Mouse (Mus musculus) midbrain, embryonic 16.5 days (tissue): Measurements from ENCODE around the gene Map2k2. TPM values are rescaled to one million over a fixed set of nuclear protein-coding genes. Genes with fewer than 3 reads are reported as not detected.

ENCODE experiments used
- ATAC-seq: fragments of 200-750 bp; cut with Nextera tagmentation; 2 replicates; pipeline ENCODE4 v1.8.0; 2017; ENCODE audit warnings: moderate TSS enrichment
- H3K27ac ChIP-seq: fragments of 300-500 bp; sonication (generic); 2 replicates; pipeline ENCODE4 v1.5.1; 2014; ENCODE audit warnings: mild to moderate bottlenecking, low read length, mixed read lengths
- H3K27me3 ChIP-seq: fragments of 300-500 bp; sonication (generic); 2 replicates; pipeline ENCODE4 v1.6.1; 2014; ENCODE audit warnings: low read depth, low read length, mixed read lengths; ENCODE audit not compliant: control insufficient read depth, insufficient read depth
- H3K36me3 ChIP-seq: fragments of 300-500 bp; sonication (generic); 2 replicates; pipeline ENCODE4 v1.6.1; 2014; ENCODE audit warnings: mild to moderate bottlenecking, low read length, moderate library complexity, mixed read lengths; ENCODE audit not compliant: control insufficient read depth, insufficient read depth
- H3K4me1 ChIP-seq: fragments of 300-500 bp; sonication (generic); 2 replicates; pipeline ENCODE4 v1.6.1; 2014; ENCODE audit warnings: mild to moderate bottlenecking, low read length, mixed read lengths; ENCODE audit not compliant: control insufficient read depth, insufficient read depth
- H3K4me2 ChIP-seq: fragments of 300-500 bp; sonication (generic); 2 replicates; pipeline ENCODE4 v1.6.1; 2014; ENCODE audit warnings: mild to moderate bottlenecking, low read length, mixed read lengths
- H3K4me3 ChIP-seq: fragments of 300-500 bp; sonication (generic); 2 replicates; pipeline ENCODE4 v1.5.1; 2014; ENCODE audit warnings: low read depth, mild to moderate bottlenecking, low read length, moderate library complexity, mixed read lengths
- H3K9ac ChIP-seq: fragments of 300-500 bp; sonication (generic); 2 replicates; pipeline ENCODE4 v1.6.1; 2014; ENCODE audit warnings: low read depth, low read length, mixed read lengths
- H3K9me3 ChIP-seq: fragments of 300-500 bp; sonication (generic); replicated peaks from 2 replicates; pipeline ENCODE4 v1.6.1; 2014; ENCODE audit warnings: mild to moderate bottlenecking, low read length, mixed read lengths; ENCODE audit not compliant: control insufficient read depth, poor library complexity, severe bottlenecking
- WGBS: fragments of 180-500 bp; shearing (Covaris S2); extraction: QIAGEN DNeasy Blood & Tissue Kit; methylation state at CpG from one replicate; pipeline ENCODE4 v1.1.7; 2014; 5-methylcytosine and 5-hydroxymethylcytosine counted together
- microRNA-seq: library from miRNA; unstranded; fragments of <30 nt; microRNA quantifications from one replicate; pipeline ENCODE4, GENCODE M21; 2017
- polyA plus RNA-seq: library from polyadenylated mRNA; unstranded; fragments of >200 nt; fragmentation: Nextera tagmentation; extraction: Ambion mirVana; gene quantifications from 2 replicates; pipeline ENCODE4 v1.2.1, GENCODE M21; 2015

The Map2k2 gene
- polyA plus RNA-seq, 1 experiment from 2014 or later, result 227 TPM

DNA sequence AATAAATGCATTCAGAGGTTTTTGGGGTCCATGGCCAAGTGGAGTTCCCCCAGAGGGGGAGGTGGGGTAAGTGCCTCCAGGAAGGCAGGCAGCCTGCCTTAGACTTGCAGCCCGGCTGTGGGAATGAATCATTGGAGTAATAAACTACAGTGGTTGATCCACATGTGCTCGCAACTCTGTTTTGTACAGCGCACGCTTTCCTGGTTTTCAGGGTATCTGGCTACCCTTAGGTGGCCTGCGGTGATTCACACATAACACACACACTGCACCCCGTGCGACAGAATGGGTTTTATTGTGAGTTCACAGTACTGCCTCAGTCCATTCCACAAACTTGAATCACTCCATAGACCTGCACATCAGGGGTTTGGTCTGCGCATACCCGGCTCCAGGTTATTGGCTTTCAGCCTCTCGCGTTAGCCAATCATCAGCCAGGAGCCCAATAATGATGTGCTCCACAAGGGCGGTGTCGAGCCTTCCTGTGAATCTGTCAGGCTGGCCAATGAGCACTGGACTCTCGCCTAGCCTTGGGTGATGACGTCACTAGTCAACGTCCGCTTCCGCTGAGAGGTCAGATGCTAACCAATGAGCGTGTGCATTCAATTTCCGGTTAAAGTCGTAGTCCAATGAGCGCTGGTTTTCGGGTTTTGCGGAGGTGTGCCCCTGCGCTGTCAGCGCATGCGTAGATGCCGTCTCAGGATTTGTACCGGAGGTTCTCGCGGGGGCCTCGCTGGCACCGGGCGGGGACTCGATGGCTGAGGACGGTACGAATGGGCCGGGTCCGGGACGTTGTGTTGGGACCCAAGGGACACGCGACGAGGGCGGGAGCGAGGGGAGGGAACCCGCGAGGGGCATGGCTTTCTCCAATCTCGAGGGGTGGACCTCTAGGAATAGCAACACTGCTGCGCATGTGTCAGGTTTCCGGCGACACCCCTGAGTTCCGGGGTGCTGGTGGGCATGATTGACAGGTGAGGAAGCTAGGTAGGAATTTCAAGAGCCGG lies 76.9 kb downstream of the Map2k2 start, which contains the start of gene Dapk3:
TSS of gene Dapk3 (plus strand) at position 670 of the 998 bp plus-strand sequence.
- Histone ChIP-seq H3K9me3 (no peaks in the 10 kb centered on the region), H3K27me3 (no peaks in the 10 kb centered on the region), H3K4me1 (peaks cover 18% of the 10 kb centered on the region), H3K9ac (peak within 1 kb of the TSS; percentile 72), H3K27ac (peak within 1 kb of the TSS; percentile 88), H3K4me3 (peak within 1 kb of the TSS; percentile 51), H3K4me2 (peak within 1 kb of the TSS; percentile 64), H3K36me3 (peaks cover 49% of the 10 kb centered on the region)
- 6% methylated on average over 51 of the region's 53 CpGs for WGBS
- peak; percentile 94 for ATAC-seq

Small RNA genes within 50 kb of the gene (microRNA-seq; reads per million reads assigned to microRNA genes)
- gene Mir5615-1 (not detected), gene Mir5615-2 (not detected)

Other genes starting within 250 kb of the Map2k2 start
- gene Tmprss9, start 234.1 kb upstream of the Map2k2 start, polyA plus RNA-seq, result 0.10 and 0.16 TPM in 2 replicates
- 297 and 316 TPM in 2 replicates for gene Timm13, start 204.9 kb upstream of the Map2k2 start, polyA plus RNA-seq
- gene Lmnb2, start 187.7 kb upstream of the Map2k2 start, polyA plus RNA-seq, result 40.4 and 45.5 TPM in 2 replicates
- gene Gadd45b, start 175.8 kb upstream of the Map2k2 start, polyA plus RNA-seq, result 6.4 and 7.1 TPM in 2 replicates
- 21.5 and 25.6 TPM in 2 replicates for gene Gng7, start 91.0 kb upstream of the Map2k2 start, polyA plus RNA-seq
- gene Diras1, start 80.3 kb upstream of the Map2k2 start, polyA plus RNA-seq, result 71.7 and 88.1 TPM in 2 replicates
- gene Slc39a3, start 68.5 kb upstream of the Map2k2 start, polyA plus RNA-seq, result 52.8 and 55.7 TPM in 2 replicates
- gene Sgta, start 45.7 kb upstream of the Map2k2 start, polyA plus RNA-seq, result 324 and 340 TPM in 2 replicates
- 47.3 and 51.6 TPM in 2 replicates for gene Thop1, start 35.9 kb upstream of the Map2k2 start, polyA plus RNA-seq
- gene Creb3l3, start 7.0 kb upstream of the Map2k2 start, polyA plus RNA-seq, result 0.24 and 0.33 TPM in 2 replicates
- 11.3 and 12.6 TPM in 2 replicates for gene Zbtb7a, start 29.3 kb downstream of the Map2k2 start, polyA plus RNA-seq
- 49.7 and 52.2 TPM in 2 replicates for gene Pias4, start 62.0 kb downstream of the Map2k2 start, polyA plus RNA-seq
- 535 and 543 TPM in 2 replicates for gene Eef2, start 70.7 kb downstream of the Map2k2 start, polyA plus RNA-seq
- gene Dapk3, start 77.1 kb downstream of the Map2k2 start, polyA plus RNA-seq, result 52.5 and 58.3 TPM in 2 replicates
- gene 4930442H23Rik, start 77.9 kb downstream of the Map2k2 start, polyA plus RNA-seq, result not detected in 2 replicates
- gene Nmrk2, start 96.1 kb downstream of the Map2k2 start, polyA plus RNA-seq, result 0.19 TPM in 1 of 2 replicates, not detected in the other
- 96.8 and 102 TPM in 2 replicates for gene Atcay, start 124.9 kb downstream of the Map2k2 start, polyA plus RNA-seq
- 26.5 and 31.0 TPM in 2 replicates for gene Zfr2, start 127.2 kb downstream of the Map2k2 start, polyA plus RNA-seq
- gene Matk, start 147.0 kb downstream of the Map2k2 start, polyA plus RNA-seq, result 43.3 and 67.9 TPM in 2 replicates
- gene Mrpl54, start 161.0 kb downstream of the Map2k2 start, polyA plus RNA-seq, result 128 and 130 TPM in 2 replicates
- gene Apba3, start 161.0 kb downstream of the Map2k2 start, polyA plus RNA-seq, result 28.8 and 33.8 TPM in 2 replicates
- gene Tjp3, start 185.7 kb downstream of the Map2k2 start, polyA plus RNA-seq, result 9.2 and 10.1 TPM in 2 replicates
- 135 and 147 TPM in 2 replicates for gene Pip5k1c, start 187.0 kb downstream of the Map2k2 start, polyA plus RNA-seq
- gene Cactin, start 215.2 kb downstream of the Map2k2 start, polyA plus RNA-seq, result 27.6 and 28.3 TPM in 2 replicates
- gene Tbxa2r, start 222.8 kb downstream of the Map2k2 start, polyA plus RNA-seq, result 4.8 and 5.2 TPM in 2 replicates
- not detected in 2 replicates for gene Gipc3, start 237.4 kb downstream of the Map2k2 start, polyA plus RNA-seq
- gene Hmg20b, start 244.6 kb downstream of the Map2k2 start, polyA plus RNA-seq, result 24.9 and 25.0 TPM in 2 replicates